7 mouse cellular contexts compared by ENCODE assay signal in genomic region chr16:9993255-9994040, GRCm38 (mm10). TPM values are rescaled to one million over a fixed set of nuclear protein-coding genes. Genes with fewer than 3 reads are reported as not detected.
DNase-seq lines count a peak whose midpoint lies in the region; ATAC-seq and TF ChIP-seq lines count a peak whose summit lies in the region.

No protein-coding gene starts in this region.

- no peaks in the 10 kb centered on the region for H3K36me3 ChIP-seq in intestine, embryonic 16.5 days (ENCODE audit: control insufficient read depth, insufficient read depth, low read length)
- no peaks in the 10 kb centered on the region for H3K36me3 ChIP-seq in limb, embryonic 10.5 days
- no peaks in the 10 kb centered on the region for H3K36me3 ChIP-seq in midbrain, embryonic 13.5 days

- peak; percentile 44 for ATAC-seq in intestine, embryonic 16.5 days
- peak; percentile 69 for ATAC-seq in midbrain, embryonic 13.5 days

- no peak overlapping the region; the same call in 1 of the 2 replicates for H3K9ac ChIP-seq in intestine, embryonic 16.5 days (ENCODE audit: low read depth, low read length)
- H3K9ac ChIP-seq in midbrain, embryonic 13.5 days (replicated peaks): peak overlapping the region; percentile 68

- peak overlapping the region; percentile 47 for H3K4me2 ChIP-seq in intestine, embryonic 16.5 days (ENCODE audit: low read depth, low read length)
- H3K4me2 ChIP-seq in midbrain, embryonic 13.5 days (replicated peaks): peak overlapping the region; percentile 97

- H3K4me3 ChIP-seq in cerebellum, adult 2 months (replicated peaks; ENCODE audit: insufficient read depth, low read depth, low read length): peak overlapping the region; percentile 74
- H3K4me3 ChIP-seq in intestine, embryonic 16.5 days (ENCODE audit: low read length): peak overlapping the region; percentile 35
- peak overlapping the region; percentile 49 for H3K4me3 ChIP-seq in limb, embryonic 10.5 days
- H3K4me3 ChIP-seq in midbrain, embryonic 13.5 days (replicated peaks): peak overlapping the region; percentile 56

- peak; percentile 16; the same call in 1 of the 2 replicates for TF ChIP-seq POLR2A in cerebellum, adult 2 months (IDR thresholded peaks at IDR 0.05; ENCODE audit: borderline replicate concordance, insufficient read depth, low read length)

- H3K4me1 ChIP-seq in cerebellum, adult 2 months (ENCODE audit: control insufficient read depth, insufficient read depth, low read length): peaks cover 26% of the 10 kb centered on the region
- 0 out of 2 replicates have a peak, but pooled peaks cover 2% of the 10 kb centered on the region for H3K4me1 ChIP-seq in intestine, embryonic 16.5 days (ENCODE audit: control insufficient read depth, insufficient read depth, low read length)
- H3K4me1 ChIP-seq in limb, embryonic 10.5 days: peaks cover 35% of the 10 kb centered on the region
- H3K4me1 ChIP-seq in midbrain, embryonic 13.5 days (replicated peaks): peaks cover 39% of the 10 kb centered on the region

- 1% methylated on average over 39 of the region's 39 CpGs for WGBS in cerebellum, adult 2 months
- WGBS in intestine, embryonic 16.5 days: 1% methylated on average over 39 of the region's 39 CpGs
- WGBS in limb, embryonic 10.5 days: under 1% methylated on average over 39 of the region's 39 CpGs
- under 1% methylated on average over 39 of the region's 39 CpGs for WGBS in midbrain, embryonic 13.5 days

- peak; percentile 82 for DNase-seq in ZHBTc4 (ENCODE audit: low read depth, low spot score)
- peak; percentile 92 to 94 for DNase-seq in cerebellum, adult 2 months
- DNase-seq in forelimb bud, embryonic 11.5 days (ENCODE audit: low read depth, low spot score): peak; percentile 61
- DNase-seq in limb, embryonic 10.5 days (ENCODE audit: low spot score): peak; percentile 78
- DNase-seq in testis, postnatal 10 days (ENCODE audit: low spot score): peak; percentile 79

- no peaks in the 10 kb centered on the region for H3K9me3 ChIP-seq in intestine, embryonic 16.5 days (ENCODE audit: control insufficient read depth, low read length)
- no peaks in the 10 kb centered on the region for H3K9me3 ChIP-seq in limb, embryonic 10.5 days (replicated peaks)
- H3K9me3 ChIP-seq in midbrain, embryonic 13.5 days: no peaks in the 10 kb centered on the region

- H3K27ac ChIP-seq in cerebellum, adult 2 months (ENCODE audit: insufficient read depth, low read length): peak overlapping the region; percentile 94
- H3K27ac ChIP-seq in intestine, embryonic 16.5 days (ENCODE audit: low read length): no peak overlapping the region
- no peak overlapping the region for H3K27ac ChIP-seq in limb, embryonic 10.5 days
- H3K27ac ChIP-seq in midbrain, embryonic 13.5 days: 0 out of 2 replicates have a peak overlapping the region, but pooled peaks have one; percentile 21

- peak; percentile 94 for TF ChIP-seq CTCF in cerebellum, adult 2 months (IDR thresholded peaks at IDR 0.05; ENCODE audit: borderline replicate concordance, insufficient read depth, low read depth, low read length)

- H3K27me3 ChIP-seq in cerebellum, adult 2 months (ENCODE audit: control insufficient read depth, insufficient read depth, low read length): no peaks in the 10 kb centered on the region
- H3K27me3 ChIP-seq in intestine, embryonic 16.5 days (replicated peaks; ENCODE audit: control insufficient read depth, insufficient read depth, low read length): peaks cover 53% of the 10 kb centered on the region
- peaks cover 84% of the 10 kb centered on the region for H3K27me3 ChIP-seq in limb, embryonic 10.5 days (ENCODE audit: low read depth, poor library complexity, severe bottlenecking)
- peaks cover 71% of the 10 kb centered on the region for H3K27me3 ChIP-seq in midbrain, embryonic 13.5 days

RNA-seq across cellular contexts. Expression of gene Grin2a, which starts 1.9 kb away (rescaled TPM):
- polyA plus RNA-seq in cerebellum, adult 2 months (2012; rRNA removed): 16.5 and 17.4 TPM in 2 replicates
- 0.12 TPM in 2 replicates for polyA plus RNA-seq in intestine, embryonic 16.5 days (2015; fragmentation: Nextera tagmentation; extraction: Ambion mirVana)
- polyA plus RNA-seq in limb, embryonic 10.5 days (2016; fragmentation: Nextera tagmentation; extraction: Ambion mirVana): 0.05 TPM in 1 of 2 replicates, not detected in the other
- 3.8 and 4.0 TPM in 2 replicates for polyA plus RNA-seq in midbrain, embryonic 13.5 days (2015; fragmentation: Nextera tagmentation; extraction: Ambion mirVana)

Comparison
In these comparisons a context has a peak if more than half of its experiments do, and no peak if none do; other contexts are left out.
1. H3K27ac ChIP-seq: peak in cerebellum, adult 2 months (single experiment) and midbrain, embryonic 13.5 days (single experiment); none in intestine, embryonic 16.5 days (single experiment) and limb, embryonic 10.5 days (single experiment).
2. Peak in every context shown above with its lines, with median percentiles within 50 percentile points of each other: DNase-seq and H3K4me3 ChIP-seq.